Mouse (Mus musculus) thymus, adult 2 months (tissue): ENCODE measurements around the gene Sirt4.

Experiments used
- CTCF ChIP-seq: fragments of 200-500 bp; IDR thresholded peaks from 2 replicates; pipeline ENCODE4 v1.5.1; 2012; ENCODE audit warnings: mild to moderate bottlenecking, control low read depth, low read length, moderate library complexity, borderline replicate concordance; ENCODE audit not compliant: control insufficient read depth, poor library complexity, insufficient read depth; ENCODE audit errors: extremely low read depth
- POLR2A ChIP-seq: fragments of 200-500 bp; IDR thresholded peaks from 2 replicates; pipeline ENCODE4 v1.6.1; 2012; ENCODE audit warnings: mild to moderate bottlenecking, low read length, control low read depth, moderate library complexity; ENCODE audit not compliant: control insufficient read depth, poor library complexity, insufficient read depth; ENCODE audit errors: extremely low read depth

DNA sequence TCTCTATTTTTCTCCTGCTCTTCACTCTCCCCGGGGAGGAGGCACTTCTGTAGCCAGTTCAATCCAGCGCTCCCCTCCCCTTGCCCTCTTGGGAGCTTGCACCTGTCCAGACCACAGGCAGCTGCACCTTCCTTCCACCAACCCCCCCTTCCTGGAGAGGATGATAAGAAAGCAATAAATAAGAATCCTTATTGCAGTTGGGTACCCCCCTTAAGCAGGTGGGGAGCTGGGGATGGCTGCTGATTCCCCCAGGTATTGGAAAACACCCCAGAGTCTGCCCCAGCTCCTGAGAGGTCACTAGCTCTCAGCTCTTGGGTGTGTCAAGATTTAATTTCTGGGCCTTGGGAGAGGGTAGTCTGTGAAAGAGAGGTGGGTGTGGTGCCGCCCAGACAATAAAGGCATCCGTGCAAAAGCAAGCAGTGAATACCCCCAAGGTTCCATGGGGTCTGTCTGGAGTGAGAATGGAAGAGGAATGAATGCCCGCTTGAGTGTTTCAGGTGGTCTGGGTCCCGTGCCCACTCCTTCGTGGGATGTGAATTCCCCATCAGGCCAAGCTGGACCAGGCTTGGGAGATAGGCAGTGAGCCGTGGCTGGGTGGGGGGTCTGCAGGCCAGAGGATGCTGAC is 48.7 kb downstream of the Sirt4 start:
- TF ChIP-seq CTCF: no peak
- TF ChIP-seq POLR2A: no peak
